Mouse (Mus musculus) thymus, postnatal 0 days (tissue): ENCODE measurements around the gene B4galt7. TPM values are rescaled to one million over a fixed set of nuclear protein-coding genes. Genes with fewer than 3 reads are reported as not detected.
"Not testable (repeated sequence)": the region's sequence is repeated elsewhere in the genome, so short reads cannot be mapped to it uniquely, and the experiment has no call there.

ENCODE experiments used
- DNase-seq: peaks from one replicate; pipeline ENCODE4 v3.0.0-alpha.2; 2015; ENCODE audit warnings: low spot score
- polyA plus RNA-seq: library from polyadenylated mRNA; unstranded; fragments of >200 nt; fragmentation: Nextera tagmentation; extraction: Ambion mirVana; gene quantifications from 2 replicates; pipeline ENCODE4 v1.2.1, GENCODE M21; 2015

B4galt7 gene
- 20.2 and 24.1 TPM in 2 replicates for polyA plus RNA-seq

- DNase-seq: peak; percentile 50
Observed at GRCm38 (mm10) chr13:55599566-55600540, at the start of gene B4galt7. TSS of gene B4galt7 (plus strand) at chr13:55599896.

GRCm38 (mm10) chr13:55555921-55556320 lies 43.8 kb upstream of the B4galt7 start:
- DNase-seq: no peak

- no peak for DNase-seq
Observed at GRCm38 (mm10) chr13:55557499-55557898, 42.2 kb upstream of the B4galt7 start.

GRCm38 (mm10) chr13:55563266-55563879 lies 36.3 kb upstream of the B4galt7 start:
- DNase-seq: no peak

- no peak for DNase-seq
Observed at GRCm38 (mm10) chr13:55567001-55567400, 32.7 kb upstream of the B4galt7 start.

- no peak for DNase-seq
Observed at GRCm38 (mm10) chr13:55567949-55568348, 31.7 kb upstream of the B4galt7 start.

- DNase-seq: not testable (repeated sequence)
Observed at GRCm38 (mm10) chr13:55568524-55568923, 31.2 kb upstream of the B4galt7 start.

GRCm38 (mm10) chr13:55569726-55570285 lies 29.9 kb upstream of the B4galt7 start:
- peak; percentile 28 for DNase-seq

GRCm38 (mm10) chr13:55570286-55570973 lies 29.3 kb upstream of the B4galt7 start:
- DNase-seq: peak; percentile 66

- peak; percentile 88 for DNase-seq
Observed at GRCm38 (mm10) chr13:55571027-55571751, 28.5 kb upstream of the B4galt7 start, which contains the start of gene Fam193b. TSS of gene Fam193b (minus strand) at chr13:55571120.

- no peak for DNase-seq
Observed at GRCm38 (mm10) chr13:55571977-55572376, 27.7 kb upstream of the B4galt7 start.

- no peak for DNase-seq
Observed at GRCm38 (mm10) chr13:55573432-55573831, 26.3 kb upstream of the B4galt7 start, which contains the start of gene Tmed9. TSS of gene Tmed9 (plus strand) at chr13:55573732.

GRCm38 (mm10) chr13:55574321-55574720 lies 25.4 kb upstream of the B4galt7 start:
- DNase-seq: peak; percentile 64

- peak; percentile 9 for DNase-seq
Observed at GRCm38 (mm10) chr13:55575932-55576331, 23.8 kb upstream of the B4galt7 start.

GRCm38 (mm10) chr13:55576872-55577271 lies 22.8 kb upstream of the B4galt7 start:
- DNase-seq: not testable (repeated sequence)

GRCm38 (mm10) chr13:55578086-55578485 lies 21.6 kb upstream of the B4galt7 start:
- no peak for DNase-seq

GRCm38 (mm10) chr13:55591961-55592490 lies 7.7 kb upstream of the B4galt7 start:
- no peak for DNase-seq

- DNase-seq: peak; percentile 98
Observed at GRCm38 (mm10) chr13:55592512-55593253, 7.0 kb upstream of the B4galt7 start.

- DNase-seq: no peak
Observed at GRCm38 (mm10) chr13:55593254-55593747, 6.4 kb upstream of the B4galt7 start.
